Mouse (Mus musculus) E14TG2a.4 (cell line): ENCODE results near the gene Heatr1.

ENCODE experiments used
- CTCF ChIP-seq: conservative IDR thresholded peaks from 2 replicates; pipeline ENCODE4 v1.5.1; 2014; ENCODE audit warnings: low read length
- NANOG ChIP-seq: IDR thresholded peaks from 2 replicates; pipeline ENCODE4 v1.6.1; 2014; ENCODE audit warnings: borderline replicate concordance, low read length, mixed read lengths
- POU5F1 ChIP-seq: IDR thresholded peaks from 2 replicates; pipeline ENCODE4 v1.6.1; 2014; ENCODE audit warnings: low read length, borderline replicate concordance

DNA sequence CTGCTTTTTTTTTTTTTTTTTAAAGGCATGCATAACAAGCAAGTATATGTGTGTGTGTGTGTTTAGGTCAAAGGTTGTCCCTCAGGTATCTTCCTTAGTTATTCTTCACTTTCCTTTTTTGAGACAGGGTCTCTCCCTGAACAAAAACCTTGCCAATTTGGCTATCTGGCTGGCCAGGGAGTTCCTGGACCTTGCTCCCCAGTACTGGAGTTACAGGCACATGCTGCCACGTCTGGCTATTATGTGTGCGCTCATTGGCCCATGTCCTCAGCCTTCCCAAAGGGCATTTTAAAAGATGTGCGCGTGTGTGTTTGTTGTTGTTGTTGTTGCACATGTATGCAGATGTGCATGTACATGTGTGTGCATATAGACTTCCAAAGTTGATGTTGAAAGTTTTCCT lies 82.1 kb downstream of the Heatr1 start:
- no peak for TF ChIP-seq CTCF
- TF ChIP-seq NANOG = no peak
- TF ChIP-seq POU5F1 = no peak
